Mouse (Mus musculus) forebrain, embryonic 14.5 days (tissue): ENCODE measurements around the gene Il4i1. TPM values are rescaled to one million over a fixed set of nuclear protein-coding genes. Genes with fewer than 3 reads are reported as not detected.
A peak's percentile ranks its signal among the peaks of the same experiment; 100 is the strongest.

ENCODE experiments used
- ATAC-seq: fragments of 200-750 bp; cut with Nextera tagmentation; 2 replicates; pipeline ENCODE4 v1.8.0; 2017; ENCODE audit warnings: mild to moderate bottlenecking, moderate library complexity
- DNase-seq: peaks from one replicate; pipeline ENCODE4 v3.0.0-alpha.2; 2015; ENCODE audit warnings: low spot score
- H3K27ac ChIP-seq: fragments of 300-500 bp; sonication (generic); 2 replicates; pipeline ENCODE4 v1.5.1; 2014; ENCODE audit warnings: low read depth, mild to moderate bottlenecking, control low read depth, low read length, moderate library complexity
- H3K27me3 ChIP-seq: fragments of 300-500 bp; sonication (generic); replicated peaks from 2 replicates; pipeline ENCODE4 v1.6.1; 2014; ENCODE audit warnings: low read length, control low read depth, mixed read lengths; ENCODE audit not compliant: control insufficient read depth, insufficient read depth
- H3K36me3 ChIP-seq: fragments of 300-500 bp; sonication (generic); 2 replicates; pipeline ENCODE4 v1.6.1; 2014; ENCODE audit warnings: low read length, control low read depth; ENCODE audit not compliant: control insufficient read depth, insufficient read depth
- H3K4me1 ChIP-seq: fragments of 300-500 bp; sonication (generic); 2 replicates; pipeline ENCODE4 v1.6.1; 2014; ENCODE audit warnings: antibody characterized with exemption, low read length, control low read depth; ENCODE audit not compliant: control insufficient read depth, insufficient read depth
- H3K4me2 ChIP-seq: fragments of 300-500 bp; sonication (generic); 2 replicates; pipeline ENCODE4 v1.6.1; 2014; ENCODE audit warnings: mild to moderate bottlenecking, control low read depth, low read length
- H3K4me3 ChIP-seq: fragments of 300-500 bp; sonication (generic); 2 replicates; pipeline ENCODE4 v1.5.1; 2014; ENCODE audit warnings: low read depth, low read length, control low read depth
- H3K9ac ChIP-seq: fragments of 300-500 bp; sonication (generic); 2 replicates; pipeline ENCODE4 v1.6.1; 2014; ENCODE audit warnings: mild to moderate bottlenecking, low read length, control low read depth, moderate library complexity
- H3K9me3 ChIP-seq: fragments of 300-500 bp; sonication (generic); replicated peaks from 2 replicates; pipeline ENCODE4 v1.6.1; 2016; ENCODE audit warnings: low read length, control low read depth, mixed read lengths; ENCODE audit not compliant: control insufficient read depth
- WGBS: fragments of 180-500 bp; shearing (Covaris S2); extraction: QIAGEN DNeasy Blood & Tissue Kit; methylation state at CpG from one replicate; pipeline ENCODE4 v1.1.7; 2014; 5-methylcytosine and 5-hydroxymethylcytosine counted together
- polyA plus RNA-seq: library from polyadenylated mRNA; unstranded; fragments of >200 nt; fragmentation: Nextera tagmentation; extraction: Ambion mirVana; gene quantifications from 2 replicates; pipeline ENCODE4 v1.2.1, GENCODE M21; 2014

The Il4i1 gene
- polyA plus RNA-seq: 1.0 and 1.2 TPM in 2 replicates

DNA sequence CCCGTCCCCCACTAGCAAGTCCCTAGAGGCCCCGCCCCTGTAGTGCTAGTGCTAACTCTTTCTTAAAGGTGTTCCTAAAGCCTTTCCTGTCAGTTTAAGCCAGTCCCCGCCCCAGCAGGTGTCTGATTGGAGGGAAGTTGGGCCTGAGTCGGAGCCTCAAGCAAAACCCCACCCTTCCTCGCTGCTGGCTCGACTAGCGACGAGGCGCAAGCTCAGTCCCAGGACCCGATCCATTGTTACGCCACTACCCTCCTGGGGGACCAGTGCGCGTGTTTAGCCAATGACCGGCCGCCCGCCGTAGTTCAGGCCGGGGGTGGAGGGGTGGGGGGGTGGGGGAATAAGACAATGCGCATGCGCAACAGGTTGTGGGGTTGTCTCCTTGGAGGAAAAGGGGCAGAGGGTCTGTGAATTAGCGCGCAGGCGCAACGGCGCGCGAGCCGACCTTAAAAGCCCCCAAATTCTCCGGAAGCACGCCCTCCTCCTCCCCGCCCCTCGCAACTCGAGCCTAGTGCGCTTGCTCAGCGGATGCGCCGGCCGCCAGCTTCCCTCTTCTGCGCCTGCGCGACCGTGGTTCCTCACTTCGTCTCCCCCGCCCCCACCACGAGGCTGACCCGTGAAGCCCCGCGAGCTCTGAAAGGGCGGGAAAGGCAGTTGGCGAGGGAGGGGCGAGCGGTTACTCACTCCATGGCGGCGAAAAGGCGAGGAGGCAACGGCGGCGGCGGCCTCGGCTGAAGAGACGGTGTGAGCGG is at the start of gene Il4i1, which contains the start of gene Nup62:
Gene Il4i1 (plus strand): TSS at position 667 of the 749 bp plus-strand sequence.
Gene Nup62 (plus strand): TSS at position 368 of the 749 bp plus-strand sequence.
- Histone ChIP-seq H3K4me1 (peaks cover 28% of the 10 kb centered on the region), H3K27me3 (no peaks in the 10 kb centered on the region), H3K36me3 (0 out of 2 replicates have a peak, but pooled peaks cover 11% of the 10 kb centered on the region), H3K27ac (peak within 1 kb of the TSS; percentile 90), H3K4me3 (peak within 1 kb of the TSS; percentile 90), H3K9me3 (no peaks in the 10 kb centered on the region), H3K9ac (peak within 1 kb of the TSS; percentile 91), H3K4me2 (peak within 1 kb of the TSS; percentile 87)
- peak; percentile 95 for ATAC-seq
- peak; percentile 99 for DNase-seq
- WGBS: under 1% methylated on average over 62 of the region's 62 CpGs

DNA sequence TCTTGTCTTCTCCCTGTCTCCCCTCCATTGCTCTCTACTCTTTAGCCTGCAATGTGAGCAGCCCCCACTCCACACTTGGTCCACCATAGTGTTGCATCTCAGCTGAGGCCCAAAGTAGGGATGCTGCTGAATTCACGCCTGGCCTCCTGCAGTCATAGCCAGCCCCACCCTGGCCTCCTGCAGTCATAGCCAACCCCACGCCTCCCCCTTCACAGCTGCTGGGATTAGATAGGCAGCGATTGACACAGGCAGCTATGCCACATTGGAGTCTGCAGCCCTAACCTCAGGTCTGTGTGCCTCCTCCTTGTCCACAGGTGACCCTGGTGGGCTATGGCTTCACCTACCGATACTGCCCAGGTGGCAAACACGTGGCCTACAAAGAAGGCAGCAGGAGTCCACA is 48.1 kb upstream of the Il4i1 start:
- H3K27me3 ChIP-seq: no peaks in the 10 kb centered on the region
- WGBS: 91% methylated on average over 5 of the region's 5 CpGs
- peaks cover 69% of the 10 kb centered on the region for H3K36me3 ChIP-seq
- DNase-seq: no peak
- H3K4me3 ChIP-seq: no peak overlapping the region
- ATAC-seq: no peak
- no peak overlapping the region for H3K9ac ChIP-seq
- H3K27ac ChIP-seq: no peak overlapping the region
- no peaks in the 10 kb centered on the region for H3K9me3 ChIP-seq
- H3K4me2 ChIP-seq: no peak overlapping the region
- no peaks in the 10 kb centered on the region for H3K4me1 ChIP-seq

DNA sequence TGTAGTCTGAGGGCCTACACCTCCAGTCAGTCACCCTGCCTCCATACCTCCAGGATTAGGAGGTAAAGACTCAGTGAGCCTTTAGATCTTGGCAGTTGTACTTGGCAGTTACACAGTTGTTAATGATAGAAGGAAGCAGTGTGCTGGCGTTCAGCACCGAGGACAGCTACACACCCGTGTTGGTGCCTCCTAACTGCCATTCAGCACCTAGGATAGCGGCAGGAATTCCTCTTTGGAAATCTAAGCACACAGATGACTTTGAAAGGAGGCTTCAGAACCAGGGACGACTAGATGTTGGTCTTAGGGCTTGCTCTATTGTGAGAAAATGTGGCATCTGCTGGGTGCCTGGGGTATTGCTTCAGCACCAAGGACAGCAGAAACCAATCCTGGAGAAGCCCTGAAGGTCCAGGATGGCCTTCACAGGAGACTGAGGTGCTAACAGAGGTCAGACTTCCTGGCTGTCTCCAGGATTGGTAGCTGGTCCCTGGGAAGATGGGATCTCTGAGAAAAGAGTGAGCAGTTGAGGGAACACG is 46.1 kb upstream of the Il4i1 start:
- Histone ChIP-seq H3K9me3 (no peaks in the 10 kb centered on the region), H3K27me3 (no peaks in the 10 kb centered on the region), H3K27ac (no peak overlapping the region), H3K36me3 (peaks cover 58% of the 10 kb centered on the region), H3K9ac (no peak overlapping the region), H3K4me2 (no peak overlapping the region), H3K4me1 (no peaks in the 10 kb centered on the region), H3K4me3 (no peak overlapping the region)
- 20% methylated on average over 6 of the region's 6 CpGs for WGBS
- ATAC-seq: no peak
- DNase-seq: peak; percentile 52

DNA sequence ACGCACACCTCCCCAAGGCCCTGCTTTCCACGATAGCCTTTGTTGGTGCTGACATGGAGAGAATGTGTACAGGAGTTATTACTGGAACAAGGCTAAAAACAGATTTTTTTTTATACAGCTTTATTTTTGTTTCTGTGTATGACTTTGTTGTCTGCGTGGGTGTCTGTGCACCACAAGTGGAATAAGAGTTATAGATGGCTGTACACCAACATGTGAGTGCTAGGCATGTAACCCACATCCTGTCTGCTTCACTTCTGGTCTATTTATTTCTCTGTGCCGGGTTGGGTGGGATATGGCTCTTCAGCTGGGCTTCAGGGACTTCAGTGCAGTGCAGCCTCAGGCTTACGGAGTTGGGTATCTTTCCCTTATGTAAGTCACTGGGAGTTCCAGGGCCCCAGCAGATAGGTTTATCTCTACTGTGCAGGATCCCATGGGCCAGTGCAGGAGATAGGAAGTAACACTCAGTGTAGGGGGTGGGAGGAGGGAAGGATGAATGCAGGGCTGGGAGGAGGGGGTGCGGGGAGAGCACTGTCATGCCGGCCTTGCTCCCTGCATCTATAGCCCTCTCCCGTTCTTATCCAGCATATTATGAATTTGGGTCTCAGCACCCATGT is 43.5 kb upstream of the Il4i1 start:
- DNase-seq (no peak), ATAC-seq (no peak)
- Histone ChIP-seq H3K9me3 (no peaks in the 10 kb centered on the region), H3K4me3 (no peak overlapping the region), H3K27me3 (no peaks in the 10 kb centered on the region), H3K36me3 (peaks cover 54% of the 10 kb centered on the region), H3K27ac (no peak overlapping the region), H3K4me1 (no peaks in the 10 kb centered on the region), H3K9ac (no peak overlapping the region), H3K4me2 (no peak overlapping the region)
- 92% methylated on average over 8 of the region's 8 CpGs for WGBS

DNA sequence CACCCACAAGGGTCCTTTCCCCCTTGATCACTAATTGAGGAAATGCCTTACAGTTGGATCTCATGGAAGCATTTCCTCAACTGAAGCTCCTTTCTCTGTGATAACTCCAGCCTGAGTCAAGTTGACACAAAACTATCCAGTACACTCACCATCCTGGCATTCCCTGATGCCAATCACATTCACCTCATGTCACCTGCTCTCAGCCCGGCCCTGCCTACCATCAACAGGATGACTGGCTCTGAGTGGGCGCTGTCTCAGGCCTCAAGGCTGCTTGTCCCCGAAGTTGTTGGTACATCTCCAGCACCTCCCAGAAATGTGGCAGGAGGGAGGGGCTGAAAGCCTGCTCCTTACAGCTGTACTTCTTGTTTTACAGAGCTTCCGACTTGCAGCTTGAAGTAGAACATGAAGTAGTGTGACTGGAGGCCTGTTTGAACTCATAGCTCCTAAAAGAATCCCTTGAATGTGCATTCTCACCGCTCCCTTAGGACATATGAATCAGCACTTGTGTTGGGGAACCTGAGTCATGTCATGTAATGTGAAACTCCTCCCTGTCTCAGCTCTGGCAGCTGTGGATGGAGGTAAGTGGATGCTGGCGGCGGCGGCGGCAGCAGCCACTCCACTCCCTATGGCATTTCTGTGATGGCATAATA is 39.2 kb upstream of the Il4i1 start:
- 95% methylated on average over 9 of the region's 9 CpGs for WGBS
- DNase-seq (no peak), ATAC-seq (no peak)
- peaks cover 26% of the 10 kb centered on the region for H3K36me3 ChIP-seq
- no peaks in the 10 kb centered on the region for H3K9me3 ChIP-seq
- no peak overlapping the region for H3K4me2 ChIP-seq
- H3K4me3 ChIP-seq: no peak overlapping the region
- H3K9ac ChIP-seq: no peak overlapping the region
- H3K27me3 ChIP-seq: no peaks in the 10 kb centered on the region
- H3K27ac ChIP-seq: no peak overlapping the region
- H3K4me1 ChIP-seq: no peaks in the 10 kb centered on the region

DNA sequence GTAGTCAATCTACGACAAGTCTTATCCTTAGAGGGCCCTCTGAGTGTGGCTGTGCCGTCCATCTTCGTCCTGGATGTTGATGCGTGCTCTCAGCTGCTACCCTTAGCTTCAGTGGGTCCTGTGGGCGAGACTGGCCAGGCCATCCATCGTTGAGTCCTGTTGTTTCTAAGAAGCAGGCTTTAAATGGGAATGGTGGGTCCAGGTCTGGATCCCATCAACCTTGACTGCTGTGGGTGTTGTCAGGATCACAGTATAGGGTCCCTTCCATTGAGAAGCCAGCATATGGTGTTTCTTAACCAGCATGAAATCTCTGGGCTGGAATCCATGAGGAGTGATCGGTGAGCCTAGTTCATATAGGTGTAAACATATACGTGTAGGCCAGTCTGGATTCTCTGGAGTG is 36.1 kb upstream of the Il4i1 start:
- Histone ChIP-seq H3K4me2 (no peak overlapping the region), H3K9me3 (no peaks in the 10 kb centered on the region), H3K27ac (no peak overlapping the region), H3K4me3 (no peak overlapping the region), H3K36me3 (peaks cover 20% of the 10 kb centered on the region), H3K9ac (no peak overlapping the region), H3K4me1 (no peaks in the 10 kb centered on the region), H3K27me3 (no peaks in the 10 kb centered on the region)
- 90% methylated on average over 8 of the region's 8 CpGs for WGBS
- DNase-seq (no peak), ATAC-seq (no peak)

DNA sequence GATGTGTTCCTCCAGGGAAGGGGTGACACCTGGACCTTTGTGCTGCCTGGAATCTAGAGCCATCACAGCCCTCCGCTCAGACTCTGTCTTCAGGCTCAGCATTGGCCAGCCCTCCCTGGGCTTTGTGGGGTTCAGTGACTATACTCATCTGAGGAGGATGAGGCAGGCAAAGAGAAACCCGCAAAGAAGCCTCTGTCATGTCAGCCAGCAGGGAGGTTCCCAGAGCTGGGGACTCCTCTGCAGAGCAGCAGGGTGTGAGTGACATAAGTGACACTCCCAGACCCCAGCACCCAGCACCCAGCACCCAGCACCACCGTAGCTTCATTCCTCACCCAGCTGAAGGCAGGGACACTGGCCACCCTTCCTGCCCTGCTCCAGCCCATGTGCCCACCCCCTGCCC is 26.7 kb upstream of the Il4i1 start:
- DNase-seq (no peak), ATAC-seq (no peak)
- Histone ChIP-seq H3K4me2 (no peak overlapping the region), H3K27ac (no peak overlapping the region), H3K27me3 (no peaks in the 10 kb centered on the region), H3K4me1 (no peaks in the 10 kb centered on the region), H3K36me3 (no peaks in the 10 kb centered on the region), H3K9ac (no peak overlapping the region), H3K4me3 (no peak overlapping the region), H3K9me3 (no peaks in the 10 kb centered on the region)
- 86% methylated on average over 3 of the region's 3 CpGs for WGBS

DNA sequence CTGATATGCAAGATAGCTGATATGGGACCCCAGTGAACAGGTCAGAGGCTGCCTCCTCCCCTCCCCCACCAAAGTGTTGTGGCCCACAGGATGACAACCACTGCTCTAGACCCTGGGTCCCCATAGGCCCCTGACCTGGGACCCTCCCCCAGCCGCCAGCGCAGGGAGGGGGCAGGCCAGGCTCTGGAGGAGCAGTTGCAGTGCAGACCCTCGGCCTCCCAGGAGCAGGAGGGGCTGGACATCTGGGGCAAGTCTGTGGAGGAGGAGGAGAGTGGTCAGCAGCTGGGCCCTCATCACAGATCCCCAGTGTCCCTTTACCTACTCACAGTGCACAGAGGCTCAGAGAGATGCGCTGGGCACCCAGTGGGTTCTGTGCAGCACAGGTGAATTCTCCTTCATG is 26.1 kb upstream of the Il4i1 start:
- ATAC-seq: no peak
- 65% methylated on average over 4 of the region's 4 CpGs for WGBS

More for the DNA sequence above, 26.1 kb upstream of the Il4i1 start:
- Histone ChIP-seq H3K9ac (no peak overlapping the region), H3K4me1 (no peaks in the 10 kb centered on the region), H3K27me3 (no peaks in the 10 kb centered on the region), H3K36me3 (no peaks in the 10 kb centered on the region), H3K27ac (no peak overlapping the region), H3K4me3 (no peak overlapping the region), H3K9me3 (no peaks in the 10 kb centered on the region), H3K4me2 (no peak overlapping the region)
- no peak for DNase-seq
